Mouse (Mus musculus): ENCODE measurements around the gene Osbpl7.

DNA sequence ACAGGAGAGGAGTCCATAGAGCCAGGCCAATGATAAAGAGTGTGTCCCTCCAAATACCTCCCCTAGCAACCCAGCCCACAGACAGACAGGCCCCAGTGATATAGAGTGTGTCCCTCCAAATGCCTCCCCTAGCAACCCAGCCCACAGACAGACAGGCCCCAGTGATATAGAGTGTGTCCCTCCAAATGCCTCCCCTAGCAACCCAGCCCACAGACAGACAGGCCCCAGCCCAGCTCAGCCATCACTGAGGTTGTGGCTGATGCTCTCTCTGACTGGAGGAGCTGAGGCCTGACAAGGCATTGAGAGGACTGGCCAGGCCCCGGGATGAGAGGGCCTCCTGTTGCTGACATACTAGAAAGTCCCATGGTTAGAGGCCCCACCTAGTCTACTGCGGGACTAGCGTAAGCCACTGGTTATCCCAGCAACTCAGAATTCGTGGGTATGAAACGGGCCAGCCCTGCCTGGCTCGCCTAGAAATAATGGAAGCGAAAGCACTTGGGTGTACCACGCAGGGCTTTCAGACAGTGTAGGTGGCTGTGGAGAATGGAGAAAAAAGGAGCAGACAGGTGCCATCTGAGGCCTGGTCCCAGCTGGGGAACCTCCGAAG, 62.2 kb downstream of the Osbpl7 start:
- TF ChIP-seq CTCF (conservative IDR thresholded peaks at IDR 0.05; ENCODE audit: insufficient read depth, insufficient read length, low read depth, low read length) (no peak), POLR2A (IDR thresholded peaks at IDR 0.05; ENCODE audit: low read depth, low read length) (no peak)
